Mouse (Mus musculus): ENCODE measurements at regions not wholly inside any gene's neighbourhood (a gene's known extent, or its start where the extent isn't known, plus 50 kb on each side); places are given as distances from the start of the nearest gene placed in this dataset.

DNA sequence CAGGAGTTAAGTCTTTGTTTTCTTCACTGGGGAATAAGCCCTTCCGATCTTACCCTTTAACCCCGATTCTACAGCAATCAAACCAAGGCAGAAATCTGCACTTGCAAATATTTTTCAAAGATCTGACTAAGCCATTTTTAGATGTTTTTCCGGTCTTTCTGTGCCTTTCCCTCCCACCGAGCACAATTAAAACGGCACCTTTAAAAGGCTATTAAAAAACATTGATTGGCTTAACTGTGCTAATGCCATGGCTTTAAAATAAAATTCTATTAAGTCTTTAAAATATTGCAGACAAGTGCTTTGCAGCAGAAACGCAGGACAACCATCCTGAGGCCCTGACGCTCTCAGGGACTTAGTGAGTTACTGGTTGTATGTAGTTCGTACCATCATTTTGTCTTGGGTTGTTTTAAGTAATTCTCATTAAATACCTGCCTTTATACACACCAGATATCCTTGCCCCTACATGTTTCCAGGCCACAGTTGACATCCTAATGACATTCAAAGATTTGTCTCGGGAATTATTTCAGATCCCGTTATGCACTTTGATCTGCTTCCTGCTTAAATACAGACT lies 197.6 kb upstream of the Hnrnpa3 start:
- DNase-seq: no peak

DNA sequence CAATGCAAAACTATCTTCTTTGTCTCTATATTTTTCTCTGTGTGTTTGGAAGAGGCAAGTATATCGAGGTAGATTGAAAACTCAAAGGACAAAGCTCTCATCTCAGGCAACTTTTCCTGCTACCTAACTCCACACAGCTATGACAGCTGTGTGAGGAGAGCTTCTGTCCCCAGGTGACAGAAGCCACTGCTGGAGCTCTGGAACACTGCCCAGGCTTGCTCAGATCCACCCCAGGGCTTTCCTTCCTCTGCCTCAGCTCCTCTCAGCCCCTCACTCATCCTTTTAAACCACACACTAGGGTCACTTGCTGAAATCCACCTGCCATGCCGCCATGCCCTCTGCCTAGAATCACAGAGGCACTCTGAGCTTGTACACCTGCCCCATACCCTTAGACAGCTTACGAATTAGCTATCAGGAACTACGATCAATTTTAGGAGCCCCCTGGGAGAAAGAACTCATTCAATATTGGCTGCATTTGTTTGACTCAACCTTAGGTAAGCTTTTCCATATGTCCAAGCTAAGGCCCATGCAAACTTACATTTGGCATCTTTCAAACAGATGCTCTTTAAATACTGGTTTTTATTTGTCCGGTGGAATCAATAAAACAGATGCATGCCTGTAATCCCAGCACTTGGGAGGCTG lies 196.9 kb upstream of the Hnrnpa3 start:
- no peak for DNase-seq

DNA sequence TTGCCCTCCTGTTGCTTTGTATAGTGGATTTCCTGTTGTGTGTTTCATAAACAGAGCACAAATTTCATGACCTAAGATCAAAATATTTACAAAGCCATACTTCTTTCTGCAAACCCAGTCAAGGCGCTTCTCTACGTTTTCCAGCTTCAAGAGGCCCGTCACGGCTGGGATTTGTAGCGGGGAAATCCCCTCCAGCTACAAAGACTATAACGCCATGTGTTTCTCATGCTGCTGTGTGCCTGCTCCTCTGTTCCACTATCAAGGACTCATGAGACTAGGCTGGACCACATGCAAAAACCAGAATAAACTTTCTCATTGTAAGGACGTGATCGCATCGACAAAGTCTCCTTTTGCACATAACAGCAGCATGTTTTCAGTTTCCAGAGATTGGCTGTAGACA lies 196.0 kb upstream of the Hnrnpa3 start:
- DNase-seq: no peak

DNA sequence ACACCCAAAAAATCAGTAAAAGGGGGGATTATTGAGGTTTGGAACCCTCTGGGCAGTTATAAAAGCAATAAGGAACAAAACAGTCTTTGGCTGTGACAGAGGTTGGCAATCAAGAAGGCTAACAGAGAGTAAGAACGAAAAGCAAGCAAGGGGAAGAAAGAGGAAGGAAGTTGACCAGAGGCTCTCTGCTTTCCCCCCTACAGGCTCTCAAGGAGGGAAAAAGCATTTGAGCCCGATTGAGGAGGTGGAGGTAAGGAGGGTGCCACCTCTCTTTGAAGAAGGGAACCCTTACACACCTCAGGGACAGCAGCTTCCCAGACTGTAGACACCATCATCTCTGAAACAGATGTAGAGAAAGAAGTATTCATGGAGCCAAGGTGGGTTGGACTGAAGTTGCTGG lies 194.6 kb upstream of the Hnrnpa3 start:
- DNase-seq: no peak

DNA sequence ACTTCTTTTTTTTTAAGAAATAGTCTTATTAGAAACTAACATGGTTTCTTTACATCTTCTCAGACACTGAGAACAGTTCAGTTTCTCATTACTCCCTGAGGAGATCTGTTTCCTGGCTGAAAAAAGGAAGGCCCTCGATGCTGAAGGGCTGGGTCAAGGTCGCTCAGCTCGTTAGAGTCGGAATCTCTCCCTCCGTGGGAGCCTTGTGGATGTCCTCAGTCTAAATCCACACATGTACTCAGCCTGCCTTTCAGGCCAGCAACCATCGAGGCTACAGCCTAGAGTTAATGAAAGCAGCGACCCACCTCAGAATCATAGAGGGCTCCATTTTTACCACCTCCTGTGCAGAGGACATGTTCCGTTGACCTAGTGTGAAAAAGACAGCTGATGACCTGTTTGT lies 190.2 kb upstream of the Hnrnpa3 start:
- DNase-seq: no peak

DNA sequence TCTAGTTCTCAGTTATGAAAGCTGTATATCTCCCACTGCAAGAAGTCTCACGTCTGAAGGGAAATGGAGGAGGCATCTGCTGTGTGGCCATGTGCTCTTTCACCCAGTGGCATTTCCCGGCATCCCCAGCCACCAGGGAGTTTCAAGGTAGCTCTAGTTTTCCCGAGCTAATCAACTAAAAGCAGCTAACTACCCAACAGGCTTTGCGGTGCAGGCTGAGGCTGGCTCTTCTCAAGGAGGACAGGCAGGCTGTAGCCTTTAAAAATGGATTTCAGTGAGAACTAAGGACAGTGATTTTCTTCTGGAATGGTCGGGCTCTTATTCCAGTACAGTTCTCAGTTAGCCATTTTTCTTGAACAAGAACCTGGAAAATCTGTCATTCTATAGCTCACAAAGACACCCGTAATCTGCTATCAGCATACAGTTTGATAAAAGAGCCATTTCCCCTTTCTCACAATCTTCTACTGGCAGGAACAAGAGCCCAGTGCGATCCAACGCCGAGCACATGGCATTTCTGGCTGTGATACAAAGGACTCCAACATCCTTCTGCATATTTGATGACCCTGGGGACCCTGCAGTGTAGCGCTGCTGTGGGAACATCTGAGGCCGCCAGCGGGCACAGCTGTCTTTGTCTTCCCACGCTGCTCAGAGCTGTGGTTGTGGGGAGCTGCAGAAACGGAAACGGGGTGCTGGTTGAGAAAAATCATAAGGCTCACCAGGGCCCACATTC lies 188.9 kb upstream of the Hnrnpa3 start:
- DNase-seq: peak; percentile 59

DNA sequence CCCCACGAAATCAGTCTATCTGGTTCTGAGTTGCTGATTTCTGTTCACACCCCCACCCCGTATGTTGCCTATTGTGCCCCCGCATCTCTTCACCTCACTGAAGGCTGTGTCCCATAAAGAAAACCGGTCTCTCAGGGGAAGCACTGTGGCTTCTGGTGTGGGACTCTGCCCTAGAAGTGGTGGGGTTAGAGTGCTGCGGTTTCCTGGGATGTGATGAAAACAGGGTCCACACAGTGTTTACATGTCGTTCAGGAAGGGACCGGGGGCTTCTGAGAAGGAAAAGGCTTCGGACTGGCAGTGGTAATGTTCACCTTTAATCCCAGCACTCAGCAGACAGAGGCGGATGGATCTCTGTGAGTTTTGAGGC lies 188.4 kb upstream of the Hnrnpa3 start:
- no peak for DNase-seq

DNA sequence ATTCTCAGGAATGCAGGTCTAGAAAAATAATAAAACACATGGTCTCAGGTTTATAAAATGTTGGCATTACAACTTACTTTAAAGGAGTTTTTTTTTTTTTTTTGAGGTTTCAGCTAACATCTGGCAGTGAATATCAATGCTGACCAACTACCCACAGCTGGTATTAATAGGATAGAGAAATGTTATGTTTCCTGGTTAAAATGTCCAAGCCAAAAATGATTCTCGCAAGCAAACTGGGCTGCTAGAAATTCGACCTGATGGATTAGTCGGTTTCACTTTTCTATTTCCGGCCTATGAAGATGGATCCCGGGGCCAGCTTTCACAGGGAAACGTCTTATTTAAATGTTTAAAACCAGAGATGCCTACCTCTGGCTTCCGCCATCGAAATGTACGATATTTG lies 186.6 kb upstream of the Hnrnpa3 start:
- DNase-seq: no peak

DNA sequence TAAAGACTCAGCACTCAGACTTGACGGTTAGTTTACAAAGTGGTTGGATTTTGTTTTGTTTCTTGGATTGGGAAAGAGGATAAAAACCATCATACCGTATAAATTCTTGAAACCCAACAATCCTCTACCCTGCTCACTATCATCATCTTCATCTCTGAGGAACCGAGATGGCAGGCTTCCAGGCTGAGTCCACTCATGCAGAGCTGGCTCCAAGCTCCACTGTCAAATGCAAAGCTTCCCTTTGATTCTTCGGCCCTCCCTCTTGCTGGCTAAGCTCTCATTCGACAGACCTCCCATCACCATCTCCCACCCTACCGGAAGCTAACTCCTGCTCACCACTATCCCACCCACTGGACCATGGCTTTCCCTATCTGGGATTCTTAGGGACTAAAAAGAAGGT lies 184.6 kb upstream of the Hnrnpa3 start:
- DNase-seq: peak; percentile 20

DNA sequence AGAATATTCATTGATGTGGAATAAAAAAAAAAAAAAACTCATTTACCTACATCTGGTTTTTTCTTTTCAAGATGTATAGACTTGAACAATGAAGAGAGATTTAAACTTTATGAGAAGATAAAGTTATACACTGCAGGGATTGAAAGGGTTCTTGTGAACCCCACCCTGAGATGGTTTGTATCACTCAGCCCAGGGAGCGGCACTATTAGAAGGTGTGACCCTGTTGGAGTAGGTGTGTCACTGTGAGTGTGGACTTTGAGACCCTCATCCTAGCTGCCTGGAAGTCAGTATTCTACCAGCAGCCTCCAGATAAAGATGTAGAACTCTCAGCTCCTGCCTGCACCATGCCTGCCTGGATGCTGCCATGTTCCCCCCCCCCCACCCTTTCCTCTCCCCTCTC lies 182.7 kb upstream of the Hnrnpa3 start:
- no peak for DNase-seq

DNA sequence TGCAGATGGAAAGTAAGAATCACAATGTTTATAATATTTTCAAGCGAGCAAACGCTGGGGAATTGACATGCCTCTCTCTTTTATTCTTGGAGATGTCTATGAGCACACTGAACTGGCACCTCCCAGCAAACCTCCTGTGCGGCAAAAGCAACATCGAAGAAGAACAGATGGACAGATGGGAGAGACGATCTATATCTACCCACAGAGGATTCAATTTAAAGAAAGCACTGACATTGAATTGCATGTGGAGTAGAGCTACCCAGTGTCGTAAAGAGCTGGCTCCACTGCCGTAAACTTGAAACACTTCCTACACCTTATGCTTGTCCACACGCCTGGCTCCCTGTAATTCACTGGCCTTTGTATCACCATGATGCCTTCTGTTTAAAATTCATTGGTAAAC lies 182.0 kb upstream of the Hnrnpa3 start:
- no peak for DNase-seq

DNA sequence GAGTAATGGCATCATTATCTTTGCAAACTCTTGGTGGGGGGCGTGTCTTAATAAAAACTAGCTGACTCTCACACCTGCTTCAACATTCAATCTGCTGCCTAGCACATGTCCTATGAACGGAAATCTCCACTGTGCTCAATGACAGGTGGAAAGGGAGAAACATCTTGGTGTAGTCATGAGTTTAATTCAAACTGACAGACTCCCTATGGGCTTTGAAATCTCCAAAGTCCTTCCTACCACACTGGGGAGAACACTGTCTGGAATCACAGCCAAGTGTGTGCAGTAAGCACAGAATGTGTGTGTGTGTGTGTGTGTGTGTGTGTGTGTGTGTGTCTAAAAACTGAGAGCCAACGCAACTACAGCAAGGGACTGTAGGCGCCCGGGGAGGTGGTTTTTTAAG lies 179.5 kb upstream of the Hnrnpa3 start:
- no peak for DNase-seq

DNA sequence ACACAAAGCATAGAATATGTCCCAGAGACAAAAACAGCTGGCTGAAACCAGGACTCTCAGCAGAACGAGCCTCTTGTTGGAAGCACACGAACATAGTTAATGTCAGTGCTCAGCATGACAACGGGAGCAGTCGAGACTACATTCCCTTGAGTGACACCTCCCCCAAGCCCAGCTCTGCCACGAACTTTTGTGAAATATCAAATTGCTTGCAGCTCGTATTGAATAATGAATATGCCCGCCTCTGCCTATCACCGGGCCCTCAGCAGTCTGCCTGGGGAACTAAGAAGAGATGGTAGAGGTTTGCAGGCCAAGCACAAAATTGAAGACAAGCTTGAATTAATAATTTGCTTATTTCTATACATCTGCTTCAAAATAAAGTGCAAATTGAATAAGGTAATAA lies 177.2 kb upstream of the Hnrnpa3 start:
- DNase-seq: no peak

DNA sequence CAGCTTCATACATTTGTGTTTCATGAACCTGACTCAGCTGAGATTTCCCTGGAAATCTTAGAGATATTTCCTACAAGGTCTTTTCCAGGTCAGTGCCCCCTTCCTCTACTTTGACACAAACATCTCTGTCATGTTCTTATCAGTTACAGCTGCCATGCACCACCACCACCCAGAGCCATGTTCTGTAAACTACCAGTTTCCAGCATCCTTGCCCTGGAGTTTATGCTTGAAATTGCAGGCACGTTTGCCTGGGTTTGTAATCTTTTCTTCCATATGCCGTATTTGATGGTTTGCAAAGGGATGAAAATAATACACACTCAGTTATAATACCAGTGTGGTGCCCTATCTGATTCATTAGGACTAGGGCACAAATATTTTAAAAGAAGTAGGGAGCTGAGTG lies 176.6 kb upstream of the Hnrnpa3 start:
- no peak for DNase-seq

DNA sequence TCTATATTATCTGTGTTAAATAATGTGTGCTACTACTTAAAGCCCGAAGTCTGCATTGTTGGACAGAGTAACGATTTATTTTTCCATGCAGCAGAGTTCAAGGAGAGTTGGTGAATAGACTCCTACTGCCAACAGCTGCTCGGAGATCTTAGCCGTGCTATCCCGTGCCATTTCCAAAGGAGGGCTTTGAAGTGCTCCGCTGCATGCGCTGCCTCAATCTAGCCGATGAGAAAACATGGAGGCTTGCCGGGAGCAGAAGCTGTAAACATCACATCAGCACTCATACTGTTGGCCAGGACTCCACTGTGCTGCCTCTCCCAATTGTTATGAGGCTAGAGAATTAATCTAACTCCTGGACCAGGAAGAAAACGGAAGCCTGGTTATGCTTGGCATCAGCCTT lies 174.1 kb upstream of the Hnrnpa3 start:
- peak; percentile 10 for DNase-seq

DNA sequence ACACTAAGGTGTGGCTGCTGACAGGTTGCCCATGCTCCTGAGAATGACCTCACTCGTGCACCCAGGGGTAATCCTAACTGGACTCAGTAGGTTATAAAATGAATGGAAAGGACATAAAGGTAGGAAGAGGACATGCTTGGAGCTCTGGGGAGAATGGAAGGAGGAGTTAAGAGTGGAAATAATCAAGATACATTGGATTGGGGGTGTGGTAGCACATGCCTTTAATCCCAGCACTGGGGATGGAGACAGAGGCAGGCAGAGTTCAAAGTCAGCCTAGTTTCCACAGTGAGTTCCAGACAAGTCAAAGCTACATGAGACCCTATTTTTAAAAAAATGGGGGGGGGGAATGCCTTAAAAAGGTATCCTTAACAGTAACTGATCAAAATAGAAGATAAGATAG lies 167.9 kb upstream of the Hnrnpa3 start:
- DNase-seq: no peak

DNA sequence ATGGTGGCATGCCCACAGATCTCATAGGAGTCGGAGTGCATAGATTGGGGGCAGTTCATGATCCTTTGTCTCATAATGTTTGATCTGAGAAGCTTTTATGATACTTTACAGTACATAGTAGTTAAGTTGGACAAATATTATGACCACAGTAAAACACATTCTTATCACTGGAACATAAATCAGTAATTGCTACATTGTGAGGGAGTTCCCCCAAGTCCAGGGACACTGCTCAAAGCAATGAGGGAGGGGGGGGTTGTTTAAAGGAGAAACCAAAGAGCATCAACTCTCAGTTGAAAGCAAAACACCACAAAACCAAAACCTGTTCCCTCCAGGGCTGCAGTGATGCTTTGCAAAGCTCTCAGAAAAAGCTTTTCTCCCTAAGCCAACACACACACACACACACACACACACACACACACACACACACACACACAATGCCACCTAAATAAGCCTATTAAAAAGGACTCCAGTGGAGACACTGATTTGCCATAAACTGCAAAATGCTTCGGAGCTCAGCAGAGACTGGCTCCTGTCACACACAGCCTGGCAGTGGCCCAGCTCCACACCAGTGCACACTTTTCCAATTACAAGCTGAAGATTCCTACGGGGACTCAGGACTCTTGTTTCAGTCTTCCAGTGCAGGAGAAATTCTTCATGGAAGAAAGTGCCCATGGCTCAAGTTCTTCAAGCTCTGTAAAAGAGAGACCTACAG lies 167.1 kb upstream of the Hnrnpa3 start:
- DNase-seq: peak; percentile 40

DNA sequence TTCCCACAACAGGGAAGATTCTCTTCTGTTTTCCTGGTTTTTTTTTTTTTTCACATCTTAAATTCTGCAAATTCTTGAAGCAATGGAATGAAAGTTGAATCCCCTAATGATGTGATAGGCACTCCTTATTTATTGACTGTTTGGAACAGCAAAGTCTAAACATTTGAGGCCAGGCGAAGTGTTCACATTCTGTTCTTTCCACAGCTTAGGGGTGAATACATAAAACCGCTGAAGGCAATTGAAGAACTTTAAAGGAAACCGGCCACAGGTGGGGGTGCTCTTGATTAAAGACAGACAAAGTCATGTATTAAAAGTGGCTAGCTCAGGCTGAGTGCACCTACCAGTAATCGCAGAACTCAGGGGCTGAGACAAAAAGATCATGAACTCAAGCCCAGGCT lies 166.6 kb upstream of the Hnrnpa3 start:
- no peak for DNase-seq

DNA sequence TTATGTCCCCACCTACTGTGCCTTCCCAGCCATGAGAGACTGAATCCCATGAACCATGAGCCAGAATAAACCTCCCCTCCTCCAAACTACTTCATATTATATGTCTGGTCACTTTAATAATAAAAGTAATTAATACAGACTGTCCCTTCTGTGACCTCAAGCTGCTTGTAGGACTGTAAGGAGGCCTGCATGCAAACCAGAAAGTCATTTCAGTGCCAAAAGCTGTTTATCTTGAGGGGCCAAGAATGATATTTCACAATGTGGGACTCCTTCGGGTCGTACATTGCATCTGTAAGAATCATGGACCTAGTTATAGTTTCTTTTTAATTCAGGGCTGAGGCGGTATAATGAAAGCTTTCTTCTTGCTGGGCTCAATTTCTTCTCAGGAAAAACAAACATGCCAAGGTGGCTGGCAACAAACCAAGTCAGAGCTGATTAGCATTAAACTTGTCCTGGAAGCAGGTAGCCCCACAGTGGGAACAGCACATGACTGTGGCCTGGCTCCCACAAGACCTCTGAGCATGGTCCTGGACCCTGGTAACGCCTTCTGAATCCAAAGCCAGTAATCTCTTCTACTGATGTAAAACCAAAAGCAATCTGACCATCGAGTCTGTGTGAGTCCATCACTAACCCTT lies 162.3 kb upstream of the Hnrnpa3 start:
- peak; percentile 59 for DNase-seq

DNA sequence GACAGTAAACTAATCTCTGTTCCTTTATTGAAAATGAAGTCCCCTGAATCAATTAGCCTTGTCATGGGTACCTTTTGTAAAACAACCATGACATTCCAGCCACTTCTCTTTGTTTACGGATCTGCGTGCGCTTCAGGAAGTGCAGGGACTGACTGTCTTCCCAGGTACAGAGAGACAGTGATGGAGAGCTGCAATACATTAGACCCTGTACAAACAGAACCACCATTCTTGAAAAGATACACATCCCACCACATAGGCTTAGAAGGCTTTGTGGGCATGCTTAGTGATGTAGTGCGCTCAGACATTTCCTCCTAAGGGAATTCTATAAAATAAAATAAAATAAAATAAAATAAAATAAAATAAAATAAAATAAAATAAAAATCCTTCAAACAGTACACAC lies 148.8 kb upstream of the Hnrnpa3 start:
- DNase-seq: no peak

DNA sequence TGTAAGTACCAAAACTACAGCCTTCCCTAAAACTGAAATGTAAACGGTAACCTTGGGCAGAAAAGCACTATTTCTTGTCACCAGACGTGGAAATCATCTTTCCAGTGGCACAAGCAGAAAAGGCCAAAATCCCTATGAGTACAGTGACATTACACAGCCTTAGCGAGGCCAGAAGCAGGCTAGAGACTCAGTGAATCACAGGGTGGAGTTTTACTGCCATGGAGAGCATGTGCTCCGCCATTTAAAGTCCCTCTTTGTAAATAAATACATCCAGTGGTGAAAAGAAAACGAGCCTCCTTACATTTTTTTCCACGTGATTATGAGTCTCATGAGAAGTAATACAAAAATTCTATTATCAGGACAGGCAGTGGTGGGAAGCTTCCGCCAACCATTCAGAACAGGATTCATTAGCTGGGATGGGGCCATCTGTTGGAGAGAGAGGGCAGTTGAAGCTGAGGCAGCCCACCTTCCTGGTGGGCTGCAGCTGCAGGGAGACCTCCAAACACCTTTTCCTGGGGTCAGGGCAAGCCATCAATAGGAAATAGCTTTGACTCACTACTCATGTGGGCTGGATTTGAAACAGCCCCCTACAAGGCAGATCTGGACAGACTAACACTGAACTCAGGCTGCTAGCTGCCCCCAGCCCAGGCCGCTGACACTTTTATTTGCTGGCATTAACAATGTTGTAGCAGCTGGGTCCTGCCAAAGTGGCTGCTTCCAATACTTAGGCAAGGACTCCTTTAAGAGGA lies 146.5 kb upstream of the Hnrnpa3 start:
- no peak for DNase-seq

DNA sequence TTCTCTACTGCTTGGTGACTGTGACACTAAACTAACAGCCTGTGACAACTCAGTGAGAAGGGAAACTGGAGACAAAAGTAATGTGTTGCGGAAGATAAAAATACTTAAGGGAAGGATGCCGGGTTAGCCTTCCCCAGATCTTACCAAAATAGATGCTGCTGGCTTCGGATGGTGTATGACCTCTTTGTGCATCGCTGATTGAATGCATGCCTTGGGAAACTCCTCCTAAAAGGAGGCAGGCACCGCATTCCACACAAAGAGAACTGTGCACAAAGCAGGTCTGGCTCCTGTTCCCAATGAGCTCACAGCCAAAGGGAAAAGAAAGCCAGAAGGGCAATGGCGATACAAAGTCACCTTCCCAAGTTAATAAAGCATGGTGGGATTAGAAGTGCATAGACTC lies 144.9 kb upstream of the Hnrnpa3 start:
- no peak for DNase-seq

DNA sequence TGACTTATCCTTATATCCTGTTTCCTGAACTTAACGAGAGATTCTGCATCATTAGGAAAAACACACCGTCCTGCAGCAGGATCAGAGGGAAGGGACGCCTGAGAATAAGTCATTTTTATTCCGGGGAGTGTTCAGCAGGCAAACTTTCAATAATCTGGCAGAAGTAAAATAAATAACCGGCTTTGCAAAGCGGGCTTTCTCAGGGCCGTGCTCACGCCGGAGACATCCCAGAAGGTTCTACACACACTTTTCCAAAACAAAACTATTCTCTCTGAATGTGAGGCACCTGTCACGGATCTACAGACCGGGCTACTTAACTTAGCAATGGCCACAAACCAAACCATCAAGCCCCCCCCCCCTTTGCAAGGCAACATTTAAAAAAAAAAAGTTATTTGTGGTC lies 142.8 kb upstream of the Hnrnpa3 start:
- DNase-seq: no peak
